Mouse (Mus musculus) liver, adult 2 months (tissue): ENCODE measurements around the gene Ncapg2.

Experiments
- CTCF ChIP-seq: fragments of 200-500 bp; IDR thresholded peaks from 2 replicates; pipeline ENCODE4 v1.5.1; 2011; ENCODE audit warnings: low read depth, low read length, control low read depth
- POLR2A ChIP-seq: fragments of 200-500 bp; IDR thresholded peaks from 2 replicates; pipeline ENCODE4 v1.6.1; 2011; ENCODE audit warnings: low read length, control low read depth; ENCODE audit not compliant: insufficient read depth; ENCODE audit errors: extremely low read depth

GRCm38 (mm10) chr12:116425392-116425791 is 20.2 kb downstream of the Ncapg2 start:
- no peak for TF ChIP-seq CTCF
- no peak for TF ChIP-seq POLR2A
